18 mouse cellular contexts compared by ENCODE assay signal in genomic region chr4:118008433-118009033, GRCm38 (mm10).
A peak's percentile ranks its signal among the peaks of the same experiment; 100 is the strongest.
DNase-seq lines count a peak whose midpoint lies in the region; TF ChIP-seq lines count a peak whose summit lies in the region.
"Had no signal": no experiment of that assay in that cellular context is flagged by ENCODE, and none has a peak within 500 bp of the region (broad histone marks: within the 10 kb centered on the region; RNA-seq: fewer than 3 reads in every experiment).

No protein-coding gene starts in this region.

- TF ChIP-seq POLR2A in myocyte (IDR thresholded peaks at IDR 0.05; ENCODE audit: insufficient read length, low read depth): no peak

- no peak overlapping the region for H3ac ChIP-seq in myocyte (ENCODE audit: control insufficient read depth, insufficient read length)

- peak; percentile 79 for DNase-seq in heart, adult 11 months
- DNase-seq in heart, postnatal 14 days: no peak
- DNase-seq in urinary bladder, adult 2 months (ENCODE audit: low spot score): peak; percentile 16
- DNase-seq in urinary bladder, postnatal 36 days (ENCODE audit: low spot score in 2 of 2): no peak
- no peak for DNase-seq in thymus, postnatal 0 days (ENCODE audit: low spot score)
- DNase-seq in embryo, embryonic 9.5 days (ENCODE audit: extremely low spot score): no peak
- DNase-seq: cerebellum, postnatal 25 days; gastrocnemius, postnatal 25 days; heart, postnatal 36 days; kidney, adult 8-10 months; kidney, postnatal 25 days; right cerebral cortex, postnatal 4 days; thymus, postnatal 25 days had no signal

- no peak overlapping the region for H3K4me3 ChIP-seq in myocyte
- H3K4me3 ChIP-seq: heart, embryonic 12.5 days; hindbrain, embryonic 15.5 days; midbrain, embryonic 12.5 days; neural tube, embryonic 15.5 days had no signal

- no peaks in the 10 kb centered on the region for H3K27me3 ChIP-seq in myocyte (ENCODE audit: control insufficient read depth, insufficient read depth, insufficient read length)
- H3K27me3 ChIP-seq: heart, embryonic 12.5 days; hindbrain, embryonic 15.5 days; midbrain, embryonic 12.5 days; neural tube, embryonic 15.5 days had no signal

- intact Hi-C loops in heart, postnatal 14 days (cut with DNase I): no loop called here

- H3K79me2 ChIP-seq in myocyte (ENCODE audit: control insufficient read depth, insufficient read depth): peaks cover 7% of the 10 kb centered on the region

- H3K4me2 ChIP-seq in myocyte (ENCODE audit: low read depth): peak overlapping the region; percentile 39
- H3K4me2 ChIP-seq: heart, embryonic 12.5 days; hindbrain, embryonic 15.5 days; midbrain, embryonic 12.5 days; neural tube, embryonic 15.5 days had no signal

- H3K36me3 ChIP-seq in myocyte (ENCODE audit: control insufficient read depth, insufficient read depth): peaks cover 6% of the 10 kb centered on the region
- H3K36me3 ChIP-seq: heart, embryonic 12.5 days; hindbrain, embryonic 15.5 days; midbrain, embryonic 12.5 days had no signal

TF ChIP-seq in myocyte, 11 proteins besides CTCF, POLR2A, EP300 and RAD21:
- TF ChIP-seq TCF3 (IDR thresholded peaks at IDR 0.05; ENCODE audit: insufficient read length, low read depth) (no peak), CEBPB (IDR thresholded peaks at IDR 0.05; ENCODE audit: insufficient read depth, poor library complexity, severe bottlenecking) (no peak), USF1 (IDR thresholded peaks at IDR 0.05; ENCODE audit: low read depth) (no peak), MYOG (IDR thresholded peaks at IDR 0.05; ENCODE audit: control insufficient read depth in 1 of 3, insufficient read depth in 1 of 3, insufficient read length in 2 of 3, low read depth in 2 of 3) (no peak), E2F4 (IDR thresholded peaks at IDR 0.05; ENCODE audit: insufficient read depth) (no peak), SRF (IDR thresholded peaks at IDR 0.05; ENCODE audit: control insufficient read depth, insufficient read length, low read depth) (no peak), TCF12 (IDR thresholded peaks at IDR 0.05; ENCODE audit: insufficient read depth, poor library complexity, severe bottlenecking) (no peak), REST (IDR thresholded peaks at IDR 0.05; ENCODE audit: insufficient read depth, insufficient read length) (no peak), MAX (IDR thresholded peaks at IDR 0.05; ENCODE audit: low read depth) (no peak), MYOD1 (IDR thresholded peaks at IDR 0.05; ENCODE audit: control insufficient read depth in 1 of 3, insufficient read length in 2 of 3, low read depth in 2 of 3) (no peak), POLR2AphosphoS2 (IDR thresholded peaks at IDR 0.05; ENCODE audit: insufficient read length, low read depth) (no peak)

Comparison
In these comparisons a context has a peak if more than half of its experiments do, and no peak if none do; other contexts are left out.
1. DNase-seq: peak in heart, adult 11 months (single experiment) and urinary bladder, adult 2 months (single experiment); none in heart, postnatal 14 days (0 of 2), urinary bladder, postnatal 36 days (0 of 2), thymus, postnatal 0 days (single experiment) and embryo, embryonic 9.5 days (single experiment).